Comparison of ENCODE assay signal across 12 mouse cellular contexts in the genomic region with DNA sequence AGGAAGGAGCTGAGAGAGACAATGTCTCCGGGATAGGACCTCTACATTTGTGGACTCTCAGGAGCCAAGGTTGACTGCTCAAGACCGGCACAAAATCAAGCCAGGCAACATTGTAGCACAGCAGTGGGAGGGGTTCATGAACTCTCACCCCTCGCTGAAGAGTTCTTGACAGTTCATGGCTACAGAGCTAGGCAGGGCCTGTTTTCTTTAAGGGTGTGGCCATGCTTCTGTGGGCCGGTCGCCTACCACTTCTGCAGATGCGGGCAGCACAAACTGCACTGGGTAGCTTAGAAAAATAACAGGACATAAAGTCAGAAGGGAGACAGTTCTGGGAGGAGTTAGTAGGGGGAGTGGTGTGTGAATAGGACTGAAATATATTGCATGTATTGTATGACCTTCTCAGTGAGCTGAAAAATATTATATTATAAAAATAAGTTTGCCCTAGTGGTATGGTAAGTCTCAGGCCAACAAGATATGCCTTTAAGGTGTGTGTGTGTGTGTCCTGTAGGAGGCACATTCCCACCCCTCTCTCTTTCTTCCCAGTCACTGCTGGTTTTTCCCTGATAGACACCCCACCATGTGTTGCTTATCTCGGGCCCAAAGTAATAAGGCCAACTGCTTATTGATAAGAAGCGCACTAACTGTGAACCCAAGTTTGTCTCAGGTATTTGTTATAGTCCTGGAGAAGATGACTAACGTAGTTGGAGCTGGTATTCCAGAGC. TPM values are rescaled to one million over a fixed set of nuclear protein-coding genes. Genes with fewer than 3 reads are reported as not detected.
A peak's percentile ranks its signal among the peaks of the same experiment; 100 is the strongest.
DNase-seq lines count a peak whose midpoint lies in the region; ATAC-seq and TF ChIP-seq lines count a peak whose summit lies in the region.
"Had no signal": no experiment of that assay in that cellular context is flagged by ENCODE, and none has a peak within 500 bp of the region (broad histone marks: within the 10 kb centered on the region; RNA-seq: fewer than 3 reads in every experiment).

No protein-coding gene starts in this region.

- no peaks in the 10 kb centered on the region for H3K36me3 ChIP-seq in midbrain, embryonic 11.5 days (ENCODE audit: control insufficient read depth, insufficient read depth, low read length)
- H3K36me3 ChIP-seq in midbrain, embryonic 14.5 days (ENCODE audit: control insufficient read depth, insufficient read depth, low read length) = no peaks in the 10 kb centered on the region
- H3K36me3 ChIP-seq in liver, postnatal 0 days (replicated peaks; ENCODE audit: insufficient read depth, low read length) = no peaks in the 10 kb centered on the region
- H3K36me3 ChIP-seq in forebrain, embryonic 16.5 days (ENCODE audit: control insufficient read depth, insufficient read depth) = no peaks in the 10 kb centered on the region
- H3K36me3 ChIP-seq: hindbrain, embryonic 13.5 days; midbrain, embryonic 12.5 days; neural tube, embryonic 15.5 days had no signal

- TF ChIP-seq EP300 in liver, postnatal 0 days (IDR thresholded peaks at IDR 0.05; ENCODE audit: low read depth) = peak; percentile 67; the same call in 1 of the 2 replicates

- ATAC-seq in midbrain, embryonic 11.5 days (ENCODE audit: low FRiP score) = no peak
- no peak for ATAC-seq in midbrain, embryonic 14.5 days (ENCODE audit: low FRiP score, low TSS enrichment)
- peak; percentile 49 for ATAC-seq in liver, postnatal 0 days
- ATAC-seq in forebrain, embryonic 16.5 days = no peak

- H3K9ac ChIP-seq in midbrain, embryonic 11.5 days (ENCODE audit: low read length) = no peak overlapping the region
- no peak overlapping the region for H3K9ac ChIP-seq in midbrain, embryonic 14.5 days (replicated peaks; ENCODE audit: low read length)
- H3K9ac ChIP-seq in liver, postnatal 0 days (replicated peaks) = no peak overlapping the region
- no peak overlapping the region for H3K9ac ChIP-seq in forebrain, embryonic 16.5 days (replicated peaks; ENCODE audit: low read depth, low read length)
- H3K9ac ChIP-seq: hindbrain, embryonic 13.5 days; midbrain, embryonic 12.5 days; neural tube, embryonic 15.5 days had no signal

- H3K4me3 ChIP-seq in midbrain, embryonic 11.5 days (ENCODE audit: low read depth, low read length) = no peak overlapping the region
- H3K4me3 ChIP-seq in midbrain, embryonic 14.5 days (replicated peaks; ENCODE audit: low read depth, low read length) = no peak overlapping the region
- H3K4me3 ChIP-seq in liver, postnatal 0 days (ENCODE audit: low read depth, low read length) = no peak overlapping the region
- no peak overlapping the region for H3K4me3 ChIP-seq in left cerebral cortex, adult 2 months
- no peak overlapping the region for H3K4me3 ChIP-seq in forebrain, embryonic 16.5 days (replicated peaks; ENCODE audit: low read length)
- H3K4me3 ChIP-seq: hindbrain, embryonic 13.5 days; midbrain, embryonic 12.5 days; neural tube, embryonic 15.5 days had no signal

- TF ChIP-seq CTCF in liver, postnatal 0 days (IDR thresholded peaks at IDR 0.05; ENCODE audit: low read depth) = no peak
- TF ChIP-seq CTCF in left cerebral cortex, adult 2 months (IDR thresholded peaks at IDR 0.05) = no peak

- no peaks in the 10 kb centered on the region for H3K4me1 ChIP-seq in midbrain, embryonic 11.5 days (ENCODE audit: control insufficient read depth, insufficient read depth, low read length)
- H3K4me1 ChIP-seq in midbrain, embryonic 14.5 days (ENCODE audit: control insufficient read depth, insufficient read depth, low read length) = no peaks in the 10 kb centered on the region
- no peaks in the 10 kb centered on the region for H3K4me1 ChIP-seq in liver, postnatal 0 days (ENCODE audit: insufficient read depth)
- no peaks in the 10 kb centered on the region for H3K4me1 ChIP-seq in forebrain, embryonic 16.5 days (replicated peaks; ENCODE audit: control insufficient read depth, insufficient read depth, low read length)
- H3K4me1 ChIP-seq: hindbrain, embryonic 13.5 days; midbrain, embryonic 12.5 days; neural tube, embryonic 15.5 days had no signal

- 85% methylated on average over 9 of the region's 9 CpGs for WGBS in midbrain, embryonic 11.5 days
- 90% methylated on average over 9 of the region's 9 CpGs for WGBS in midbrain, embryonic 14.5 days
- WGBS in large intestine, adult 2 months = 38% methylated on average over 9 of the region's 9 CpGs
- 59% methylated on average over 9 of the region's 9 CpGs for WGBS in liver, postnatal 0 days (ENCODE audit: insufficient replicate concordance)
- 90% methylated on average over 9 of the region's 9 CpGs for WGBS in forebrain, embryonic 16.5 days

- no peak overlapping the region for H3K27ac ChIP-seq in midbrain, embryonic 11.5 days (ENCODE audit: low read depth, low read length)
- no peak overlapping the region for H3K27ac ChIP-seq in midbrain, embryonic 14.5 days (replicated peaks; ENCODE audit: low read depth, low read length)
- H3K27ac ChIP-seq in liver, postnatal 0 days (ENCODE audit: low read depth) = no peak overlapping the region
- no peak overlapping the region for H3K27ac ChIP-seq in left cerebral cortex, adult 2 months
- no peak overlapping the region for H3K27ac ChIP-seq in forebrain, embryonic 16.5 days (ENCODE audit: low read length)
- H3K27ac ChIP-seq: hindbrain, embryonic 13.5 days; midbrain, embryonic 12.5 days; neural tube, embryonic 15.5 days had no signal

- H3K27me3 ChIP-seq in midbrain, embryonic 11.5 days (ENCODE audit: control insufficient read depth, insufficient read depth, low read length) = no peaks in the 10 kb centered on the region
- no peaks in the 10 kb centered on the region for H3K27me3 ChIP-seq in midbrain, embryonic 14.5 days (ENCODE audit: control insufficient read depth, insufficient read depth, low read length)
- H3K27me3 ChIP-seq in liver, postnatal 0 days (ENCODE audit: insufficient read depth, low read length) = no peaks in the 10 kb centered on the region
- no peaks in the 10 kb centered on the region for H3K27me3 ChIP-seq in forebrain, embryonic 16.5 days (replicated peaks; ENCODE audit: control insufficient read depth, insufficient read depth, low read length)
- H3K27me3 ChIP-seq: hindbrain, embryonic 13.5 days; midbrain, embryonic 12.5 days; neural tube, embryonic 15.5 days; Patski had no signal

- intact Hi-C loops in left cerebral cortex, adult 2 months (cut with DNase I) = loop anchor here (5.0 to 10.0 kb wide), 2 partner anchors 91 to 1294 kb away; no protein-coding TSS in a partner anchor

- no peak overlapping the region for H3K4me2 ChIP-seq in midbrain, embryonic 11.5 days
- H3K4me2 ChIP-seq in midbrain, embryonic 14.5 days (ENCODE audit: low read length) = no peak overlapping the region
- H3K4me2 ChIP-seq in liver, postnatal 0 days (ENCODE audit: low read depth, low read length) = peak overlapping the region; percentile 29; the same call in 1 of the 2 replicates
- H3K4me2 ChIP-seq in forebrain, embryonic 16.5 days (ENCODE audit: low read length) = no peak overlapping the region
- H3K4me2 ChIP-seq: hindbrain, embryonic 13.5 days; midbrain, embryonic 12.5 days; neural tube, embryonic 15.5 days had no signal

- peak; percentile 44 for DNase-seq in midbrain, embryonic 11.5 days (ENCODE audit: low spot score, missing footprints)
- DNase-seq in midbrain, embryonic 14.5 days = no peak
- DNase-seq in large intestine, adult 2 months (ENCODE audit: low read depth, low spot score) = peak; percentile 55
- no peak for DNase-seq in liver, postnatal 0 days
- no peak for DNase-seq in left cerebral cortex, adult 2 months (ENCODE audit: extremely low spot score in 1 of 2, low spot score in 2 of 2)
- DNase-seq in frontal cortex, adult 2 months (ENCODE audit: extremely low spot score in 1 of 2, low spot score in 1 of 2) = no peak
- DNase-seq: gastrocnemius, postnatal 14 days had no signal

- no peaks in the 10 kb centered on the region for H3K9me3 ChIP-seq in midbrain, embryonic 11.5 days (ENCODE audit: control insufficient read depth, low read length)
- no peaks in the 10 kb centered on the region for H3K9me3 ChIP-seq in midbrain, embryonic 14.5 days (ENCODE audit: control insufficient read depth, low read length)
- no peaks in the 10 kb centered on the region for H3K9me3 ChIP-seq in liver, postnatal 0 days (ENCODE audit: low read length)
- H3K9me3 ChIP-seq in forebrain, embryonic 16.5 days (ENCODE audit: control insufficient read depth, low read length) = no peaks in the 10 kb centered on the region
- H3K9me3 ChIP-seq: hindbrain, embryonic 13.5 days; midbrain, embryonic 12.5 days; neural tube, embryonic 15.5 days had no signal

RNA-seq across cellular contexts. Expression of a gene that starts 30.5 kb away (rescaled TPM):
- 59.0 and 61.4 TPM in 2 replicates for polyA plus RNA-seq in midbrain, embryonic 11.5 days (2014; fragmentation: Nextera tagmentation; extraction: Ambion mirVana)
- polyA plus RNA-seq in midbrain, embryonic 14.5 days (2014; fragmentation: Nextera tagmentation; extraction: Ambion mirVana) = 32.7 and 33.3 TPM in 2 replicates
- 6.0 and 6.7 TPM in 2 replicates for polyA plus RNA-seq in large intestine, adult 2 months (2012; rRNA removed)
- polyA plus RNA-seq in liver, postnatal 0 days (2015; fragmentation: Nextera tagmentation; extraction: Ambion mirVana) = 17.2 and 18.7 TPM in 2 replicates
- 10 to 100 TPM; 21.9 to 22.4 TPM for total RNA-seq in left cerebral cortex, adult 2 months (2021)
- 35.8 and 40.4 TPM in 2 replicates for polyA plus RNA-seq in forebrain, embryonic 16.5 days (2015; fragmentation: Nextera tagmentation; extraction: Ambion mirVana)
- 23.9 and 27.1 TPM in 2 replicates for polyA plus RNA-seq in frontal cortex, adult 2 months (2012; rRNA removed)

Comparison
In these comparisons a context has a peak if more than half of its experiments do, and no peak if none do; other contexts are left out.
1. DNase-seq: peak in midbrain, embryonic 11.5 days (single experiment) and large intestine, adult 2 months (single experiment); none in midbrain, embryonic 14.5 days (single experiment), liver, postnatal 0 days (single experiment), left cerebral cortex, adult 2 months (0 of 2) and frontal cortex, adult 2 months (0 of 2).